Mouse (Mus musculus) CH12.LX (cell line): ENCODE data around the gene Ccnd1.

Experiments
- BHLHE40 ChIP-seq: IDR thresholded peaks from 2 replicates; pipeline ENCODE4 v1.6.1; 2011; ENCODE audit warnings: mild to moderate bottlenecking, low read depth, low read length, improper control_type of control experiment
- CTCF ChIP-seq, 2 experiments: IDR thresholded peaks in 1 of 2; conservative IDR thresholded peaks in 1 of 2; 2 replicates each; pipeline ENCODE4 v1.5.1; 2011 to 2012; ENCODE audit warnings: low read depth in 2 of 2, low read length in 2 of 2, improper control_type of control experiment in 1 of 2, inconsistent platforms in 1 of 2, mild to moderate bottlenecking in 1 of 2, moderate library complexity in 1 of 2
- E2F4 ChIP-seq: IDR thresholded peaks from 2 replicates; pipeline ENCODE4 v1.6.1; 2011; ENCODE audit warnings: low read depth, low read length, improper control_type of control experiment; ENCODE audit not compliant: insufficient replicate concordance
- EP300 ChIP-seq: IDR thresholded peaks from 2 replicates; pipeline ENCODE4 v1.6.1; 2011; ENCODE audit warnings: low read length, improper control_type of control experiment
- HCFC1 ChIP-seq: IDR thresholded peaks from 2 replicates; pipeline ENCODE4 v1.6.1; 2012; ENCODE audit warnings: low read depth, mild to moderate bottlenecking, inconsistent platforms, low read length, improper control_type of control experiment
- MAFK ChIP-seq: IDR thresholded peaks from 2 replicates; pipeline ENCODE4 v1.6.1; 2011; ENCODE audit warnings: low read length, improper control_type of control experiment; ENCODE audit not compliant: insufficient replicate concordance
- MXI1 ChIP-seq: IDR thresholded peaks from 2 replicates; pipeline ENCODE4 v1.6.1; 2011; ENCODE audit warnings: mild to moderate bottlenecking, low read depth, low read length, improper control_type of control experiment
- NELFE ChIP-seq: IDR thresholded peaks from 2 replicates; pipeline ENCODE4 v1.6.1; 2011; ENCODE audit warnings: low read depth, low read length, improper control_type of control experiment
- NRF1 ChIP-seq: IDR thresholded peaks from 2 replicates; pipeline ENCODE4 v1.6.1; 2014; ENCODE audit warnings: low read depth, mild to moderate bottlenecking, inconsistent platforms, low read length, improper control_type of control experiment, moderate library complexity
- POLR2A ChIP-seq: IDR thresholded peaks from 2 replicates; pipeline ENCODE4 v1.6.1; 2011; ENCODE audit warnings: low read depth, mild to moderate bottlenecking, improper control_type of control experiment, low read length
- ZC3H11A ChIP-seq: IDR thresholded peaks from 2 replicates; pipeline ENCODE4 v1.6.1; 2012; ENCODE audit warnings: low read depth, mild to moderate bottlenecking, inconsistent platforms, low read length, improper control_type of control experiment
- ZNF384 ChIP-seq: IDR thresholded peaks from 2 replicates; pipeline ENCODE4 v1.6.1; 2012; ENCODE audit warnings: low read depth, low read length, improper control_type of control experiment, inconsistent platforms

GRCm38 (mm10) chr7:144887672-144888071 is 52.1 kb downstream of the Ccnd1 start:
- TF ChIP-seq ZC3H11A = no peak
- TF ChIP-seq NRF1 = no peak
- TF ChIP-seq CTCF (conservative IDR thresholded peaks at IDR 0.05 in 1 of 2, IDR thresholded peaks at IDR 0.05 in 1 of 2; ENCODE audit: low read depth in 2 of 2, low read length in 2 of 2) = peak in 1 of 2 experiments; percentile 45; a peak in 2 of 4 replicates
- TF ChIP-seq NELFE = no peak
- no peak for TF ChIP-seq HCFC1
- no peak for TF ChIP-seq MAFK
- TF ChIP-seq POLR2A = no peak
- no peak for TF ChIP-seq EP300
- no peak for TF ChIP-seq ZNF384
- no peak for TF ChIP-seq BHLHE40
- TF ChIP-seq MXI1 = no peak
- no peak for TF ChIP-seq E2F4
